Mouse (Mus musculus) C2C12 (cell line): ENCODE results near the gene Rbm14.

ENCODE experiments used
- CEBPB ChIP-seq: IDR thresholded peaks from one replicate; pipeline ENCODE4 v1.6.1; 2011; ENCODE audit warnings: low read depth, mild to moderate bottlenecking, control low read depth, moderate library complexity
- CTCF ChIP-seq: IDR thresholded peaks from one replicate; pipeline ENCODE4 v1.5.1; 2011; ENCODE audit not compliant: control insufficient read depth, insufficient read depth, insufficient read length
- FOSL1 ChIP-seq: IDR thresholded peaks from one replicate; pipeline ENCODE4 v1.8.0; 2011; ENCODE audit warnings: mild to moderate bottlenecking, low read length; ENCODE audit not compliant: poor library complexity, insufficient read depth, severe bottlenecking
- MAX ChIP-seq: IDR thresholded peaks from one replicate; pipeline ENCODE4 v1.6.1; 2011; ENCODE audit warnings: mild to moderate bottlenecking, control low read depth
- MYOD1 ChIP-seq: IDR thresholded peaks from one replicate; pipeline ENCODE4 v1.6.1; 2011; ENCODE audit warnings: low read depth; ENCODE audit not compliant: control insufficient read depth, insufficient read length
- MYOG ChIP-seq: IDR thresholded peaks from one replicate; pipeline ENCODE4 v1.6.1; 2011; ENCODE audit not compliant: control insufficient read depth, insufficient read length; ENCODE audit errors: extremely low read depth
- USF1 ChIP-seq: IDR thresholded peaks from one replicate; pipeline ENCODE4 v1.6.1; 2011; ENCODE audit warnings: low read depth, mild to moderate bottlenecking, control low read depth, moderate library complexity

DNA sequence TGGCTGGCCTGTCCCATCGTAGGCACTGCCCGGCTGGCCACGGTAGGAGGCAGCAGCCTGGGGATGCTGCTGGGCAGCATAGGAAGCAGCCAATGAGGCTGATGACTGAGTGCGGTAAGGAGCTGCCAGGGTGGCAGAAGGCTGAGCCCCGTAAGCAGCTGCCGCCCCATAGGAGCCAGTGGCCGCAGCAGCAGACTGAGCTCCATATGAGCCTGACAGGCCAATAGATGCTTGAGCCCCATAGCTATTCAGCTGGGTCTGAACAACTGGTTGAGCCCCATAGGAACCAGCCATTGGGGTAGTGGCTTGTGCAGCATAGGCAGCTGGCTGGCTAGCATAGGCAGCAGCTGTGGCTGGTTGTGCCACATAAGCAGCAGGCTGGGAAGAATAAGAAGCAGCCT is 8.7 kb downstream of the Rbm14 start:
- no peak for TF ChIP-seq USF1
- no peak for TF ChIP-seq CTCF
- no peak for TF ChIP-seq FOSL1
- TF ChIP-seq MAX = no peak
- TF ChIP-seq MYOD1 = no peak
- no peak for TF ChIP-seq CEBPB
- TF ChIP-seq MYOG = no peak
